Mouse (Mus musculus) fibroblast of lung, adult 2 months (primary cell): ENCODE data around the gene Rin1.

Source experiments
- DNase-seq: peaks from one replicate; pipeline ENCODE4 v3.0.0-alpha.2; 2011; ENCODE audit warnings: low read depth

Gene Rin1

GRCm38 (mm10) chr19:5094746-5095417 is 44.6 kb downstream of the Rin1 start:
- no peak for DNase-seq

GRCm38 (mm10) chr19:5095887-5096474 is 45.7 kb downstream of the Rin1 start:
- no peak for DNase-seq

- DNase-seq = no peak
These were observed 47.5 kb downstream of the Rin1 start for GRCm38 (mm10) chr19:5097521-5098362.

- no peak for DNase-seq
These were observed 48.3 kb downstream of the Rin1 start, which contains the start of gene Cnih2 for GRCm38 (mm10) chr19:5098363-5099143. Cnih2 (minus strand) TSS chr19:5098521.

GRCm38 (mm10) chr19:5106074-5106473 is 55.8 kb downstream of the Rin1 start:
- no peak for DNase-seq
